Mouse (Mus musculus): ENCODE measurements around the gene Olfr620.

Gene Olfr620

DNA sequence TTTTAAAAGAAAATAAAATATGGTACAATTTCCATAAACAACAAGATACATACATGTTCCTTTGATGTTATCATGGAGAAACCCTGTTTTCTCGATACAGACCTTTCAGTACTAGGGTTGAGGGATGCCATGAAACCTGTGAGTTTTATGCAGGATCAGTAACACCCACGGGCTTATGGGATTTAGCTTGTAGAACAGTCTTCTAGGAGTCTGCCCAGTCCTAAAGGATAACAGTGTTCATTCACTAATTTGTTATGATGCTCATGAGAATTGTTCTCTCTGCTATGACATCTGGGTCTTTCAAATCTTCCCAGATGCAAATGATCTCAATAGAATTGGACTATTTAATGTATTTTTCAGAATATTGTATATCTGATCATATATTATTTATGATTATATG, at the start of gene Olfr620:
Olfr620 (minus strand) TSS at position 101 of the 400 bp plus-strand sequence.
- no peak for DNase-seq (ENCODE audit: low read depth, low spot score)

GRCm38 (mm10) chr7:103644070-103644469, 31.7 kb upstream of the Olfr620 start:
- DNase-seq (ENCODE audit: low read depth, low spot score): no peak

GRCm38 (mm10) chr7:103642602-103643001, 30.3 kb upstream of the Olfr620 start, which contains the start of gene Olfr622:
Olfr622 (minus strand) TSS chr7:103642702.
- DNase-seq (ENCODE audit: low read depth, low spot score): no peak

GRCm38 (mm10) chr7:103636795-103637194, 24.5 kb upstream of the Olfr620 start:
- DNase-seq (ENCODE audit: low read depth, low spot score): no peak

- no peak for DNase-seq (ENCODE audit: low read depth, low spot score)
Measured at GRCm38 (mm10) chr7:103607425-103607824, 4.9 kb downstream of the Olfr620 start.

DNA sequence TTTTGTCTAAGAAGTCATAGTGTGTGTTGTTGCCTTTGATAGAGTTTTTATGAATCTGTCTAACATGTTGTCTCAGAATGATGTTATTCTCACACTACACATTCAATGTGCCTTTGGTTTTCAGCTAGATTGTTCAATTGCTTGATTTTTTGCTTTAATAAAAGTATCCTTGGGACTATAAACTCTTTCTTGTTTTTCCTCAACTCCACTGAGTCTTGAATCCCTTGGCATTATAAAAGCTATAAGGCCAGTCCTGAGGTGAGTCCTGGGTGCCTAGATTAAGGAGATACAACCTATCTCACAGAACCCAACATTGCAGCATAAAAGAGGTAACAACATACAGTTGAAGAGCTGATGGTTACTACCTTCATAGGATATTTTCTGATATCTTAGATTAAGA, 12.1 kb downstream of the Olfr620 start, which contains the start of gene Olfr619:
Olfr619 (plus strand) TSS at position 301 of the 400 bp plus-strand sequence.
- no peak for DNase-seq (ENCODE audit: low read depth, low spot score)

GRCm38 (mm10) chr7:103589803-103590202, 22.5 kb downstream of the Olfr620 start, which contains the start of gene Olfr618:
Olfr618 (plus strand) TSS chr7:103590103.
- no peak for DNase-seq (ENCODE audit: low read depth, low spot score)

DNA sequence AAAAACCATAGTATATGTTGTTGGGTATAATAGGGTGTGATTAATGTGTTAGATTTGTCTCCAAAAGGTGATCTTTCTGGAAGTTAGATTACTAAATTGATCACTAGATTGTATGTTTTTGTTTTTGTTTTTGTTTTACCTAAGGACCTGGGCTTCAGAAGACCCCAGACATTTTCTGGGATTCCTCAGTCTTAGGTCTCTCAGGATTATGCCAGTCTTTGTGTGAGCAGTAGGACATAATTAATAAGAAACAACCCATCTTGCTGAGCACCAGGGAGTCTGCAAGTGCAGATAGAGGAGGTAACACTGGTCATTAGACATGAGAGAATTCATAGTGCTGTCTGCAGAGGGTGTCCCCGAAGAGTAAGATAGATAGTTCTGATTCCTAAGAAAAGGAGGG, 39.6 kb downstream of the Olfr620 start, which contains the start of gene Olfr617:
Olfr617 (plus strand) TSS at position 301 of the 400 bp plus-strand sequence.
- no peak for DNase-seq (ENCODE audit: low read depth, low spot score)

GRCm38 (mm10) chr7:103569043-103569442, 43.3 kb downstream of the Olfr620 start, which contains the start of gene Olfr616:
Olfr616 (minus strand) TSS chr7:103569143.
- DNase-seq (ENCODE audit: low read depth, low spot score): no peak

- no peak for DNase-seq (ENCODE audit: low read depth, low spot score)
Measured at GRCm38 (mm10) chr7:103555779-103556178, 56.6 kb downstream of the Olfr620 start, which contains the start of gene Olfr615. Olfr615 (plus strand) TSS chr7:103556079.

Data from CD4-positive helper T cell, adult 2 months (primary cell).